Mouse (Mus musculus): ENCODE data around the gene Zfp646.

The Zfp646 gene

DNA sequence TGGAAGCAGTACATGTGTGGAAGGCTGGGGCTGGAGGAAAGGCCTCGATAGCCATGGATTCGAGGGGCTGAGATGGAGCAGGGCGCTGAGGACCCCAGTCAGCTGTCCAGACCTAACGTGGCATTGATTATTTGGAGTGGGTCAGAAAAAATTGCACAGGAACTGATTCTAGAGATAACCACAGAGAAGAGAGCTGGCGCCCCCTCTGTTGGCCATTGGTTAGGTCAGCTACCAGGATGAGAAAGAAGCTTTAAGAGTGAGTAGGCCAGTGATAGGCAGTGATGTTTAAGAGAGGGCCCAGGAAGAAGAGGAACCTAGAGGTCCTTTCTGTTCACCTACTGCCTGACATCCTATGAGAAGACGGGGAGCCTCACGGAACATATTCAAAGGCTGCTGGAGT, 43.3 kb downstream of the Zfp646 start:
- DNase-seq (ENCODE audit: low read depth, low spot score) = no peak

- DNase-seq (ENCODE audit: low read depth, low spot score) = no peak
Observed at GRCm38 (mm10) chr7:127921516-127921915, 45.5 kb downstream of the Zfp646 start.

DNA sequence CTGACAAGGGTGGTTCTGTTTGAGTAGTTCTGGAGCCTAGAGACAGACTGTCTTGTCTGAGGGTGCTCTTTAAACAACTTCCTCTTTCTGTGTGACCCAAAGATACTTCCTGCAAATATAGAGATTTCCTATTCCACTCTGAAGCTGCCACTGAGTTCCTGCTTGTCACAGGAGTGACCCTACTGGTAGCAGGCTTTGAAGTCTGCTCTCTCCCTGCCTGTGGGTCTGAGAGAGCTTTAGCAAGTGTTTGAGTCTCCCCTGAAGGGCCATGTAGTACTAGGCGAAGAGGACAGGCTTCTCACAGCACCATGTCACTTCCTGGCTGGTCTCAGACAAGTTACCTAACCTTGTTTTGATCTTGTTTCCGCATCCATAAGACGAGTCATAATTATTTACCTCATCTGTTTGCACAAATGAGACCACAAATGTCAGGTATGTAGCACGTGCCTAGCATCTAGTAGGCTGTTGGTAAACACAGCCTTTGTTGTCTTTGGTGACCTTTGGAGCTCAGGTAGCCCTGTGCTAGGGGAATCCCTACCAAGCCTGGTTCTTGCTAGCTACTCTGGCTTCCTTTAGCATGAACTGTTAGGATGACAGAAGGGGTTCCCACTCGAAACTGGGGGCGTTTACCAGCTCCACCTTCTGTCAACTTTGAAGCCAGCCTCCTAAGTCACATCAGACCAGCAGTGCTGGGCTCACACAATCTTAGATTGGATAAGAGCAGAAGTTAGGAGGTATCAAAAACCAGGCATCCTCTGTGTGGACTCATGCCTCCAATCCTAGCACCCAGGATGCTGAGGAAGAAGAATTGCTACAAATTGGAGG, 46.6 kb downstream of the Zfp646 start:
- DNase-seq (ENCODE audit: low read depth, low spot score) = no peak

DNA sequence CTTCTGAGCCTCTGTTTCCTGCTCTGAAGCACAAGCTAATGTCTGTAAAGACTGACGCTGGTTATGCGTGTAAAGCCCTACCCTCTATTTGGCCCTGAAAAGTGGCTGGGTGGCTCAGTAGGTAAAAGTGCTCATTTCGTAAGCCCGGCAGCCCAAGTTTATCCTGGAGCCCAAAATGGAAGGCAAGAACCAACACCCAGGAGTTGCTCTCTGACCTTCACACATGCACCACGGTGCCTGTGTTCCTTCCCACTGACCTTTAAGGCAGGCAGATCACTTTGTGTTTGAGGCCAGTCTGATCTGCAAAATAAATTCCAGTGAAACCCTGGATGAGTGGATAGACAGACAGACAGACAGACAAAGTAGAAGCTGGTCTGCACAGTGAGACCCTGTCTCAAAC, 47.7 kb downstream of the Zfp646 start:
- no peak for DNase-seq (ENCODE audit: low read depth, low spot score)

DNA sequence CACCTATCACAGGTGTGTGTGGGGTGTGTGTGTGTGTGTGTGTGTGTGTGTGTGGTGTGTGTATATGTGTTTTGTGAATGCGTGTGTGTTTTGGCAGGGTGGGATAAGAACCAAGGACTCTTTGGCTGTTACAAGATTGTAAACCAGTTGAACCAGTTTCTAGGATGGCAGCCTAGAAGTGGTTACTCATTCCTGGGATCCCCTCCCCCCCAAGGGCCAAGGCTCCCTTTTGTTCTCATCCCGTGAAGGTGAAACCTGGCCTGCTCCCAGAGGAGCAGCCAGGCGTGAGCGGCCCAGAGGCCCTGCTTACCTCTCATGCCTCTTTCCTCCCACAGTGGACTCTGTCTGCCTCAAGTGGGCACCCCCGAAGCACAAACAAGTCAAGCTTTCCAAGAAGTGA, 49.2 kb downstream of the Zfp646 start:
- DNase-seq (ENCODE audit: low read depth, low spot score) = no peak

DNA sequence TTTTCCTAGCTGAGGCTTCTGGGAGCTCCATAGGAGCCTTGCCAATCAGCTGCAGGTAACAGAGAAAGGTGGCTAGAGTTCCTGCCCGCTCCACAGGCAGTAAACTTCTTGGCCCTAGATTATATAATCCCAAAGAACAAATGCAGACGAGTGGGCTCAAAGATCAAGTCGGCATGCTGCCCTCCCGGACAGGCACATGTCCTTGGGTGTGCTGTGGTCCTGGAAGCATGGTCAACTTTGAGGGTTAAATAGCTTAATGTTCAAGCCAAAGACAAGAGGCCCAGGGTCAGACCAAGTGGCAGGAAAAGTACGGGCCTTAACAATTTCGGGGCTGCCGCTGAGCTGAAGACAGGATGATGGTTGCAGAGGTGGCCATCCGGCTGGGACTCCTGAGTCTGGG, 50.0 kb downstream of the Zfp646 start:
- DNase-seq (ENCODE audit: low read depth, low spot score) = no peak

DNA sequence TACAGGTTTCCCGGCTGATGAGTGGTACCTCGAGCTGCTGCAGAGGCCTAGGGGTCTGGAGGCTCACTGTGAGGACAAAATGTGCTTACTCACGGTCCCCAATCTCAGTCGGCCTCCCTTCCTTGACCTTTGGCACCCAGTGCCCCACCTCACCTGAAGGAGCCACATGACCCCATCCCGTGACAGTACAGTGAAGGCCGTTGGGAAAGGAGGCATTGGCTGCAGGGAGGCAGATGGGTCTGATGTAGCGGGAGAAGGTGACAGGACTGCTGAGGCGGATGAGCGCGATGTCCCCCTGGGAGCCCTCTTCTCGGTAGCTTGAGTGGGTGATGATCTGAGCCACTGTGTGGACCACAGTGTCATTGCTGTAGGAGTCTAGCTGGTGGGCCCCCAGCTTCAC, 50.8 kb downstream of the Zfp646 start:
- no peak for DNase-seq (ENCODE audit: low read depth, low spot score)

DNA sequence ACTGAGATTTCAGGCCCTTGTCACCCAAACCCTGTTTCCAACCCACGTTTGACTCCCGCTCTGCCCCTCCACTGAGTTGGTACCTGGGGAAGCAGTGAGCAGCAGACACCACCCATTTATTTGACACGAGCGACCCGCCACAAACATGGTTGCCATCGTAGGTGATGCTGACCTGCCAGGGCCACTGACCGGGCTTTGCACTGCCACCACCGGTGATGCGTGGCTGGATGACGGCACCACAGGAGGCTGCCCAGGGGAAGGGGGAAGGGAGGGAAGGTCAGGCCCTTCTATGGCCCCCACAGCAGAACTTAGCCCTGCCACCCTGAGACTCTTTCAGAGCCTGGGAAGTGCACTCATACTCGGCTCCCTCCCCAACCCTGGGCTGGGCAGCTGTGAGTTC, 51.7 kb downstream of the Zfp646 start:
- DNase-seq (ENCODE audit: low read depth, low spot score) = no peak

DNA sequence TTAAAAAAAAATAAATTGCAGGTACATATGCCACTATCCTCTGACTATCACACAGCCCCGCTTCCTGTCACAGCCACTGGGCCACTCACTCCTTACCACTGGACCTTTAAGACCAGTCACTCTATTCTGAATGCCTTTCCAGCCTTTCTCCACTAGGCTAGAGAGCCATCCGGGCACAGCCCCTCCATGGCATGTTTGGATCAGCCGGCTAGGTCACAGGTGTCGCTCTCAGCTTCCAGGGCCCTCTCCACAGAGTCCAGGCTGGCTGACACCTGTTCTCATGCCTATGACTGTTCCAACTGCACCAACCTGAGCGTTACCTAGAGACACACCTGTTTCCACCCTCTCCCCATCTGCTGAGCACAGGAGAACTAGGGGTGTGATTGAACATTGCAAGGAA, 52.6 kb downstream of the Zfp646 start:
- no peak for DNase-seq (ENCODE audit: low read depth, low spot score)

- DNase-seq (ENCODE audit: low read depth, low spot score) = no peak
Observed at GRCm38 (mm10) chr7:127929923-127930322, 53.9 kb downstream of the Zfp646 start, which contains the start of gene Prss8. TSS of gene Prss8 (minus strand) at chr7:127930104.

DNA sequence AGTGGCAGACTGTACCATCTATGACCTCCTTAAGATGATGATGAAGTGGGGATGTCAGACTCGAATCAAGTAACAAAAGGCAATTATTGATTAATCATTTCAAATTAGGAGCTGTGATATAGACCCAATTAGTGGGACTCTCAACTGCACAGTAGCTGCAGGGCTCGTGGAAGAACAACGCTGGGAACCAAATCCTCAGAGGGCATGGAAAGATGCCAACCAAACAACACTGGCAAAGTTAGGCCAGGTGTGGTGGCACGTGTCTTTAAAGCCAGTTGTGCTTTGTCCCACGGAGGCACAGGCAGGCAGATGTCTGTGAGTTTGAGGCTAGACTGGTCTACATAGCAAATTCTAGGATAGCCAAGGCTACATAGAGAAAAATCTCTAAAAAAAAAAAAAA, 54.6 kb downstream of the Zfp646 start:
- DNase-seq (ENCODE audit: low read depth, low spot score) = no peak

GRCm38 (mm10) chr7:127931351-127932135, 55.5 kb downstream of the Zfp646 start:
- no peak for DNase-seq (ENCODE audit: low read depth, low spot score)

- DNase-seq (ENCODE audit: low read depth, low spot score) = no peak
Observed at GRCm38 (mm10) chr7:127932273-127933031, 56.4 kb downstream of the Zfp646 start.

DNA sequence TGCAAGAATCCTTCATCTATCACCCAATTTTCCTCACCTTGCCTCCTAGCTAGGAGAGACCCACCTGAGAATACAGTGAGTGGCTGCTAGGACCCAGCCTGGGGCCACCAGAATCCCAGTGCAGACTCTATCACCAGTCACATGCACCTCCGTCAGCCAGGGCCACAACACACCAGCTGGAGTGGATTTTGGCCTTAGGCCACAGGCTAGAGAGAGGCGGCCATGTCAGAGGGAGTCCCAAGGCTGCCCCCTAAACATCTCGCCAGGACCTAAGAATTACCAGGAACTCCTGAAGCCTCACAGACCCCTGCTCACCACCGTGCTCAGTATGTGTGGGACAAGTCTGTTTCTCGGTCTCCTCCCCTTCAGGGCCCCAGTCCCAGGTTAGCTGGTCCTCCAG, 58.1 kb downstream of the Zfp646 start:
- DNase-seq (ENCODE audit: low read depth, low spot score) = no peak

GRCm38 (mm10) chr7:127935028-127935722, 59.2 kb downstream of the Zfp646 start:
- peak; percentile 93 for DNase-seq (ENCODE audit: low read depth, low spot score)
